Mouse (Mus musculus): ENCODE data around the gene Galnt7. TPM values are rescaled to one million over a fixed set of nuclear protein-coding genes. Genes with fewer than 3 reads are reported as not detected.

Galnt7 gene
- polyA plus RNA-seq, 1 experiment from 2014 or later, result 30.5 TPM

DNA sequence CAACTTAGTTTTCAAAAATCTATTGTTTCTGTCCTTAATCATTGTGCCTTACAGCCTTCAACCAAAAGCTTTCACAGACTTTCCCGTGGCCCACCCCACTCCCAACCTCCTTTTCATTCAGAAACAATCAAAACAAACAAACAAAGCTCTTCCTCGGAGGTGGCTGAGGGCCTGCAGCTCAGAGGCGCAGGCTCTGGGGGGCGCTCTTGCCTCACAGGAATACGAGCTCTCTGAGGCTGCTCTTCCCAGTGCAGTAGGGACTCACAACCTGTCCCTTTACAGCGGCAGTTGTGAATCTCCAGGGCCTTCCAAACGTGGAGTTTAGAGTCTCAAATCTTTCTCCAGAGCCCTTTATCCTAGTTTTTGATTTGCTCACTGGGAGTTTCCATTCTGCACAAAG lies 78.4 kb downstream of the Galnt7 start:
- H3K9me3 ChIP-seq, result no peaks in the 10 kb centered on the region
- no peaks in the 10 kb centered on the region for H3K4me1 ChIP-seq (replicated peaks)
- H3K27me3 ChIP-seq (replicated peaks), result no peaks in the 10 kb centered on the region
- no peak overlapping the region for H3K4me3 ChIP-seq (replicated peaks)
- no peaks in the 10 kb centered on the region for H3K36me3 ChIP-seq
- 19% methylated on average over 7 of the region's 7 CpGs for WGBS
- ATAC-seq, result peak; percentile 39; the same call in 1 of the 2 replicates
- no peak overlapping the region for H3K4me2 ChIP-seq (replicated peaks)
- no peak overlapping the region for H3K27ac ChIP-seq
- H3K9ac ChIP-seq, result no peak overlapping the region

DNA sequence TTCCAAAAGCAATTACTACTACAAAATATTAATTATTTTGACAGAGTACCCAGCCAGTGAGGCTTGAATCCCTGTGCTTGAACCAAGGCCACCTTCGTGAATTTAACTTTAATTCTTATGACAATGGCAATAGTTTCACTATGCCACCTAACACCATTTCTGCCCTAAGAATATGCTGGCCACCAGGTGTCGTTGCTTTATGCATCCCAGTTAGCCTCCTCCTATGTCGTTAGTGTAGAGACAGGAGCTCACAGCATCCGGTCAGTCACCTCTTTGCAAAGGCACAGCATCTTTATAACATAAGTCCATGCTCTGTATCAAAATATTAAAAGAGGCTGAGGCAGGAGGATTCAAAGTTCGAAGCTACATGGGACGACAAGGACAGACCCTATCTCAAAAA lies 79.0 kb downstream of the Galnt7 start:
- WGBS, result 88% methylated on average over 6 of the region's 6 CpGs
- Histone ChIP-seq H3K27me3 (replicated peaks) (no peaks in the 10 kb centered on the region), H3K9ac (no peak overlapping the region), H3K4me3 (replicated peaks) (no peak overlapping the region), H3K36me3 (no peaks in the 10 kb centered on the region), H3K9me3 (no peaks in the 10 kb centered on the region), H3K27ac (no peak overlapping the region), H3K4me1 (replicated peaks) (no peaks in the 10 kb centered on the region), H3K4me2 (replicated peaks) (no peak overlapping the region)
- no peak for ATAC-seq

DNA sequence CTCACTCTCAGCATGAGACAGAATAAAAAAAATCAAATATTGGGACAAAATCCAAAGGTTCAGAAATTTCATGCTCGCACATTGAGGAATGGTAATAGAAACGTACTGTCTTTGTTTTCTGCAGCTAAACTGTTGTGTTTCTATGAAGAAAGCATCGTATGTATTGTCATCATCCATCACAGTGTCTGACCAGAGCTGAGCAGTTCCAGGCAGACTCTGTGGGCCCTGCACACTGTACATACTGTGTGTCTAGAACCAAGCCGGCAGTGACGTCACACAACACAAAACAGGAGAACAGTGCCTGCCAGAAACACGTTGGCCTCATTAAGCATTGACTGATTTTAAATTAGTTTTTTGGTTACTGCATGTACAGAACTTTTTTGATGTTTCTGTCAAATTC lies 82.9 kb downstream of the Galnt7 start:
- Histone ChIP-seq H3K36me3 (no peaks in the 10 kb centered on the region), H3K27me3 (replicated peaks) (no peaks in the 10 kb centered on the region), H3K4me1 (replicated peaks) (no peaks in the 10 kb centered on the region), H3K27ac (no peak overlapping the region), H3K4me2 (replicated peaks) (no peak overlapping the region), H3K4me3 (replicated peaks) (no peak overlapping the region), H3K9me3 (no peaks in the 10 kb centered on the region), H3K9ac (no peak overlapping the region)
- 65% methylated on average over 6 of the region's 6 CpGs for WGBS
- ATAC-seq, result no peak

DNA sequence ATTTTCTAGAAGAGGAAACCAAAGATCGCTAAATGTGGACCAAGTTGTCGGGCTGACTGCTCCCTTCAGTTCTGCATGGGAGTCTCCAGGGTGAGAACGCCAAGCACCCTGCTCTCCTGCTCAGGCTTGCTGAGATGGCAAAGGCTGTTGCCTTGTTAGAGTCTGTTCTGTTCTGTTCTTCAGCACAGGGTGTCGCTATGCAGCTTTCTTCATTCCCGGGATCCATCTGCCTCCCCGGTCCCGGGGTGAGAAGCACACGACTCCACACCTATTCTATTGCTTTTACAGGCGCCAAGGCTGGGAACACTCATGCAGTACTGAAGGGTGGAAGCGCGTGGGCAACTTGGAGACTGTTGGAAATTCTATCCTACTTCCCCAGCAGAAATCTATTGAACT lies 83.4 kb downstream of the Galnt7 start:
- Histone ChIP-seq H3K36me3 (no peaks in the 10 kb centered on the region), H3K4me2 (replicated peaks) (no peak overlapping the region), H3K9ac (no peak overlapping the region), H3K9me3 (no peaks in the 10 kb centered on the region), H3K27me3 (replicated peaks) (no peaks in the 10 kb centered on the region), H3K27ac (no peak overlapping the region), H3K4me1 (replicated peaks) (no peaks in the 10 kb centered on the region), H3K4me3 (replicated peaks) (no peak overlapping the region)
- ATAC-seq, result 0 out of 2 replicates have a peak, but pooled peaks have one; percentile 34
- 46% methylated on average over 11 of the region's 11 CpGs for WGBS

DNA sequence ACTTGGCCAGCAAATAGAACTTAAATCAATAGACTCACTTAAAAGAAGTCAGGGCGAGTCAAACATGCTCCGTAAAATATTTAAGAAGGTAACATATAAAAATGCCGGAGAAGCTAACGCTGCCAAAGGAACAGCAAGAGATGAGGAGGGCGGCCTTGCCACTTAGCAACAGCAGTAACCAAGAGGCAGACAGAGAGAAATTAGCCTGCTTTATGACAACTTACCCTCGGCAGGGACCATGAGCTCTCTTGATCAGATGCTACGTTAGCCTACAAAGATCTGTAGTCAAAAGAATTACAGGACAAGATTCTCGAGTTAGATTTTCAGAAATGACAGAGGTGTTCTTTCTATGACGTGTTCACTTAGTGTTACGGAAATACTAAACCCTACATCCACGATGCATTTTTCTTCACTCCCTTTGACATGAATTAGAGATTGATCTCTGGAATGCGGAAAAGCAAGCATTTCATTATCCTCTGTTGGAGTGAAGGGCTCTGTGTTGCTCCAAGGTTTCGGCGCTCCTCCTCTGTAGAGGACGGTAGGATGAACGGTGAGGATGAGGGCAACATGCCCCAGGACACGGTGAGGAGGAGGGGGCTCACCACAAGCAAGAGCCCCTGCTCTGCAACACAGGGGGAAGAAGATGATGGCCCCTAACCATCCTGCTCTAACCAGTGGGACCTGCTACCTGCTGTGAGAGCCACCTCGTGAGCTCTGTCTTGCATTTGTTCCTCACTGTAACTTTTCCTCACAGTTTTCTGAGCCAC lies 84.0 kb downstream of the Galnt7 start:
- ATAC-seq, result no peak
- no peaks in the 10 kb centered on the region for H3K4me1 ChIP-seq (replicated peaks)
- H3K4me3 ChIP-seq (replicated peaks), result no peak overlapping the region
- WGBS, result 85% methylated on average over 18 of the region's 18 CpGs
- no peak overlapping the region for H3K9ac ChIP-seq
- no peaks in the 10 kb centered on the region for H3K9me3 ChIP-seq
- no peaks in the 10 kb centered on the region for H3K36me3 ChIP-seq
- H3K27ac ChIP-seq, result no peak overlapping the region
- no peak overlapping the region for H3K4me2 ChIP-seq (replicated peaks)
- no peaks in the 10 kb centered on the region for H3K27me3 ChIP-seq (replicated peaks)

DNA sequence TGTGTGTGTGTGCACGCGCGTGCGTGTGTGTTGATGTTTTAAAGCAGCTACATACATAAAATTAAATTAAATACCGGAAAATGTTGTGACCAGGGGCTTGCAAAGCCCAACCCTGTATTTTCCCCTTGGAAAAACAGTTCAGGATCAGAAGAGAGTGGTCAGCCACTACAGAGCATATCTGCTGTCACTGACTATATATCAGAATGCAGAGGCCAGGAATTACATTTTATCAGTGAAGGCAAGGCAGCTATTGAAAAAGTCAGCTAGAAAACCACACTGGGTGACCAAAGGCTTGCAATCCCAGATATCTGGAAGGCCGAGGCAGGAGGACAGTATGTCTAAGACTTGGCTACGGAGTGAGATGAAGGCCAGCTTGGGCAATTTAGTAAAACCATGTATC lies 84.8 kb downstream of the Galnt7 start:
- WGBS, result 87% methylated on average over 7 of the region's 7 CpGs
- Histone ChIP-seq H3K9ac (no peak overlapping the region), H3K27me3 (replicated peaks) (no peaks in the 10 kb centered on the region), H3K27ac (no peak overlapping the region), H3K4me1 (replicated peaks) (no peaks in the 10 kb centered on the region), H3K4me3 (replicated peaks) (no peak overlapping the region), H3K36me3 (no peaks in the 10 kb centered on the region), H3K4me2 (replicated peaks) (no peak overlapping the region), H3K9me3 (no peaks in the 10 kb centered on the region)
- ATAC-seq, result no peak

DNA sequence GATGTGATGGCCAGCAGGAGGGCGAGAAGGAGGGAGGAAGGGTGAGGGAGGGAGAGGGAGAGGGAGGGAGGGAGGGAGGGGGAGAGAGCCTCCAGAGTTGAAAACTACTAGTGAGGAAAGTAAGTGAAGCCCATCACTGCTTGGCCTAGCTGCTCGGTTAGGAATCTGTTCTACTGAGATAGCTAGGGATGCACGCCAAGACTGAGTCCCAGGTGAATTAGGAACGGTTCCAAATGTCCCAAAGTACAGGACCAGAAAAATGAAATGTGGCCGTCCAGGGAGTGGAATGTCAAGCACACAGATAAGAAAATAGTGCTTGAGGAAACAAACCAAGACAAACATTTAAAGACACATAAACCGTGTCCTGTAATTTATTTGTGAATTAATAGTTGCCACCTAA lies 87.8 kb downstream of the Galnt7 start:
- no peak overlapping the region for H3K4me3 ChIP-seq (replicated peaks)
- H3K9me3 ChIP-seq, result no peaks in the 10 kb centered on the region
- ATAC-seq, result no peak
- WGBS, result 81% methylated on average over 6 of the region's 6 CpGs
- H3K27ac ChIP-seq, result no peak overlapping the region
- no peaks in the 10 kb centered on the region for H3K36me3 ChIP-seq
- no peak overlapping the region for H3K4me2 ChIP-seq (replicated peaks)
- H3K4me1 ChIP-seq (replicated peaks), result no peaks in the 10 kb centered on the region
- H3K9ac ChIP-seq, result no peak overlapping the region
- H3K27me3 ChIP-seq (replicated peaks), result no peaks in the 10 kb centered on the region

DNA sequence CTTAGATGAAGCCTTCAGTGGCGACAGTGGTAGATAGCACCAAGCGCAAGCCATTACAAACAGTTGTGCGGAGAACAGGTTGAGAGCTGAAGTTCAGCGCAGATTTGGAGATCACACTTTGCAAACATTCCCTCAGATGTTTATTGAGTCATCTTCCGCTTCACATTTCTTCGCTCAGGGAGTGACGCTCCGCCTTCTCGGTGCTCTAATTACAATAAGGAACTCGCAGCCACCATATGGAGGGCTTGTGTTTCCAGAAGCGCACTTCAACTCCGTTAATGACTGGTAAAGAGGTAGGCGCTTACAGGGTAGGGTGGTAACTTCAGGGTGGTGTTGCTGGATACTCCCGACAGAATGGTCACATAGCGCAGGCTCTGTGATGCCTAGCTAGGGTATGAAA lies 89.1 kb downstream of the Galnt7 start:
- no peak overlapping the region for H3K4me2 ChIP-seq (replicated peaks)
- no peaks in the 10 kb centered on the region for H3K4me1 ChIP-seq (replicated peaks)
- H3K27me3 ChIP-seq (replicated peaks), result no peaks in the 10 kb centered on the region
- no peak overlapping the region for H3K4me3 ChIP-seq (replicated peaks)
- H3K27ac ChIP-seq, result no peak overlapping the region
- H3K36me3 ChIP-seq, result no peaks in the 10 kb centered on the region
- WGBS, result 77% methylated on average over 15 of the region's 15 CpGs
- no peaks in the 10 kb centered on the region for H3K9me3 ChIP-seq
- ATAC-seq, result no peak
- H3K9ac ChIP-seq, result no peak overlapping the region

DNA sequence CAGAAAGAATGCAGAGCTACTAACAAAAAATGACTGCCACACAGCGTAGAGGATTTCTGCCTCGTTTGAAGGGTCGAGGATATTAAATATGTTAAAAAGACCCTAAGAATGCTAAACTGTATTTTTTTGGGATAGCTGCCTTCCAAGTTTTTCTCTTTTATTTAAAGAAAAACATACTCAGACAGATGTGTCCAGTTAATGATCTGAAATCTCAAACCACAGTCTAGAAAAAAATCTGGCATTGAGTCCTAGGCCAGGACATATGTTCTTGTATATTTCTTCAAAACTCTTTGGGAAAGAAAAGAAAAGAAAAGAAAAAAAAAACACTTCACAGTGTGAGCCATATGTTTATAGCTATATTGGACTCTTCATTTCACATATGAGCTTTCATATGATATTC lies 90.1 kb downstream of the Galnt7 start:
- H3K27ac ChIP-seq, result no peak overlapping the region
- ATAC-seq, result no peak
- 74% methylated on average over 3 of the region's 3 CpGs for WGBS
- no peaks in the 10 kb centered on the region for H3K9me3 ChIP-seq
- no peak overlapping the region for H3K4me3 ChIP-seq (replicated peaks)
- H3K9ac ChIP-seq, result no peak overlapping the region
- H3K4me1 ChIP-seq (replicated peaks), result no peaks in the 10 kb centered on the region
- no peak overlapping the region for H3K4me2 ChIP-seq (replicated peaks)
- H3K36me3 ChIP-seq, result no peaks in the 10 kb centered on the region
- no peaks in the 10 kb centered on the region for H3K27me3 ChIP-seq (replicated peaks)

DNA sequence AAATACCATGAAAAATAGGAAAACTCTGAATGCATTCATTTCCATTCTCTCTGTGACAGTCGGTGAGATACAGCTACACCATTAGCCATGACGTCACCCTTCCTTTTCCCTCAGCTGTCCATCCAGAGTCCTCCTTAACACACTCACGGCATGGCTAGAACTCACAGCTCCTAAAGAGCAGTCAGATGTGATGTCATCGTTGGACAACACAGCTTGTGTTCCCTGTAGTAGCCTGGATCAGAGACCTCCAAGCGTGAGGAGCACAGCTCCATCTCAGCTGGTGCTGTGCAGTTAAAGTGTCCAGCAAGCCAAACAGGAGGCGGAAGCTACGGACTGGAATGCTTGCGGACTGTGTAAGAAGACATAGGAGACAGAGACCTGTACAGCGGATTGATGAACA lies 91.9 kb downstream of the Galnt7 start:
- Histone ChIP-seq H3K4me1 (replicated peaks) (no peaks in the 10 kb centered on the region), H3K4me3 (replicated peaks) (no peak overlapping the region), H3K4me2 (replicated peaks) (no peak overlapping the region), H3K27ac (no peak overlapping the region), H3K9ac (no peak overlapping the region), H3K27me3 (replicated peaks) (no peaks in the 10 kb centered on the region), H3K36me3 (no peaks in the 10 kb centered on the region), H3K9me3 (no peaks in the 10 kb centered on the region)
- ATAC-seq, result no peak
- WGBS, result 87% methylated on average over 9 of the region's 9 CpGs

DNA sequence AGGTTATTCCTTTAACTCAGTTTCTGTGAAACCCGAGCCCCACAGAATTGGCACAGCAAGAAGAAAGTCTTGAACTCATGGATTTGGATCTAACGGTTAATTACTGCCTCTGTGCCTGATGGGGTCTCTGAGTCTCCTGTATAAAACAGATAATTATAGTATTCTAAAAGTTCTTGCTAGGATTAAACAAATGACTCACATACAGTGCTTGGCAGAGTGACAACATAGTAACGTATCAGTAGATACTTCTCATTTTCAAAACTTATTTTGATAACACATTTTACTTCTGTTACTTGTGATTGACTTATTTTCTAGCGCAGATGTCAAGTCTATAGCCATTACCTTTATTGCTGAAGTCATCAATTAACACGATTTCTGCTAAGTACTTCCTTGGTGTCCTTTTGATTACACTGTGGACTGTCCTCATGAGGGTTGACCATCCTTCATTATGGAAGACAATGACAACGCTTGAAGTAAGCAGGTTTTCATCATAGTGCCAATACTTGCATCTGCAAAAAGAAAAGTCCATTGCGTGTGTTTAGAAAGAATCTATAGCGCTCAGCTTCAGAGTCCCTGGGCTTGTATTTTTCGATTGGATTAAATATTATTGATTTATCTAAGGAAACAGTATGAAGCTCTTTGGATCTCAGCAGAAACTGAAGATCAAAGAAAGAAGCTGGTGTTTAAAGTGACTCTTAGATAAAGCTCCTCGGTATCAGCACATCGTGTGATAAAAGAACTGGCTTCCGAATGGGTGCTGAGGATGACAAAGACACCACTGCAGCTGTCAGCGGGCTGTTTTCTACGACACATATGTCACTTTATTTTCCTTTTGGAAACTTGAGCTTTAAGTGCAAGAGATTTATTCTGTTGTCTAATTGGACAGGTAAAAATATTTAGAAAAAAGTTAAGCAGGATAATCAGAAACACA lies 100.5 kb downstream of the Galnt7 start:
- Histone ChIP-seq H3K36me3 (no peaks in the 10 kb centered on the region), H3K9ac (no peak overlapping the region), H3K4me2 (replicated peaks) (no peak overlapping the region), H3K27ac (no peak overlapping the region), H3K4me1 (replicated peaks) (no peaks in the 10 kb centered on the region), H3K9me3 (no peaks in the 10 kb centered on the region), H3K4me3 (replicated peaks) (no peak overlapping the region), H3K27me3 (replicated peaks) (no peaks in the 10 kb centered on the region)
- WGBS, result 82% methylated on average over 14 of the region's 14 CpGs
- ATAC-seq, result no peak

DNA sequence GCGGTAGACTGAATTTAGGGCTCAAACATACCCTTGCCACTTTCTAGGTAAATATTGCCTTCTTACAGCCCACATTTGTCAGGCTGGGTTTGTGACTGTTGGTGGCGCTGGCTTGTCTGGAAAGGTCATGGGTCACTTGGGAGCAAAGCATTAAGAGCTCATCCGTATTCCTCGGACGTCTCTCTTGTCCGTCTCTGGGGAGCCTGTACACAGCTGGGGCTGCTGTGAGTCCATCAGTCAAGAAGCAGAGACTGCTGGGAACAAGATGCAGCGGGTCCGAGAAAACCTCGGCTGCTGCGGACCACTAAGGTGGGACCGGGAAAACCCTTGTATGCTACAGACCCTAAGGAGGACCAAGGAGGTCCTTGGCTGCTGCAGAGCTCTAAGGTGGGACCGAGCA lies 105.3 kb downstream of the Galnt7 start:
- Histone ChIP-seq H3K9ac (no peak overlapping the region), H3K4me1 (replicated peaks) (no peaks in the 10 kb centered on the region), H3K4me2 (replicated peaks) (no peak overlapping the region), H3K4me3 (replicated peaks) (no peak overlapping the region), H3K27me3 (replicated peaks) (no peaks in the 10 kb centered on the region), H3K27ac (no peak overlapping the region), H3K36me3 (no peaks in the 10 kb centered on the region), H3K9me3 (no peaks in the 10 kb centered on the region)
- no peak for ATAC-seq
- WGBS, result 53% methylated on average over 12 of the region's 12 CpGs
